In the genomic region with DNA sequence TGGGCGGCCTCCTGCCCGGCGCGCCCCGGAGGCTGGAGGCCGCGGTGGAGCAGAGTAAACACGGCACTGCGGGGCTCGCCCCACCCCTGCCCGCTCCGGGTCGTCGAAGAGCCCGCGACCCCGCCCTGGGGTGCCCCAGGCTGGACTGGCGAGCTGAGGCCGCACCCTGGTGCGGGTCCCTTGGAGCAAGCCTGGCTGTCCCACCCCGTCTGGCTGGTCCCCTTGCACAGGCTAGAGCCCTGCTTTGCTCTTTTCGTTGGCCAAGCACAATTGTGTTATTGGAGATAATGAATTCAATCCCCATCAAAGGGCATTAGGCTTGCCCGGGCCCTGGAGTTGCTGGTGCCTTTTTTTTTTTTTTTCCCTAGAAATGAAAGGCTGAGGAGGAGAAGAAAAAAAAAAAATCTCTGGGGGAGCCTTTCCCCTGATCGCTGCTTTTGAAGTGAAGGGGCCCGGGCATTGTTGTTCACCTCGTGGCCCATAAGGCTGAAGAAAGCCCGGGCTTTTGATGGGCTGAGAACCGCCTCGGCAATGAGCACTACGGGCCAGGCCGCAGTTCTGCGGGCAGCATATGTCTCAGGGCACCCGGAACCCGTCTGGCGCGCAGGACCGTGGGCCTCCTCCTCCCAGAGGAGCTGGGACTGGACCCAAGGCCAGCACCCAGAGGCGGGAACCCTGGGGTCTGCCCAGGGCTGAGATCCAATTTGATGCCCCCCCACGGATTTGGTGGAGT, we compare ENCODE assay signal across 9 mouse cellular contexts. TPM values are rescaled to one million over a fixed set of nuclear protein-coding genes. Genes with fewer than 3 reads are reported as not detected.
DNase-seq lines count a peak whose midpoint lies in the region; ATAC-seq and TF ChIP-seq lines count a peak whose summit lies in the region.
"Had no signal": no experiment of that assay in that cellular context is flagged by ENCODE, and none has a peak within 500 bp of the region (broad histone marks: within the 10 kb centered on the region; RNA-seq: fewer than 3 reads in every experiment).

No protein-coding gene starts in this region.

- H3K9me3 ChIP-seq in ES-E14 (ENCODE audit: control insufficient read depth, insufficient read depth, low read depth, low read length) = no peaks in the 10 kb centered on the region
- H3K9me3 ChIP-seq in embryonic facial prominence, embryonic 12.5 days = no peaks in the 10 kb centered on the region
- no peaks in the 10 kb centered on the region for H3K9me3 ChIP-seq in limb, embryonic 10.5 days (replicated peaks)
- no peaks in the 10 kb centered on the region for H3K9me3 ChIP-seq in midbrain, embryonic 11.5 days (ENCODE audit: control insufficient read depth, low read length)

- in situ Hi-C loops in ES-E14 (cut with MboI; ENCODE audit: low sequenced_read_pairs in 2 of 2, unreplicated experiment in 2 of 2) = loop anchor here (5.0 kb wide), 2 partner anchors 843 to 998 kb away; partner anchors contain the start of genes Nkx2-1 (in 1 of the 2) and Pax9 (in 1 of the 2)

- DNase-seq in ES-E14 (ENCODE audit: low read depth, low spot score) = no peak
- DNase-seq in limb, embryonic 10.5 days (ENCODE audit: low spot score) = peak; percentile 50
- peak; percentile 96 for DNase-seq in midbrain, embryonic 11.5 days (ENCODE audit: low spot score, missing footprints)
- no peak for DNase-seq in left cerebral cortex, adult 11 months (ENCODE audit: low spot score)
- no peak for DNase-seq in adrenal gland, adult 8-10 months
- no peak for DNase-seq in right cerebral cortex, postnatal 36 days (ENCODE audit: low spot score in 2 of 2)
- DNase-seq in ovary, postnatal 14 days (ENCODE audit: low spot score) = no peak

- H3K36me3 ChIP-seq in ES-E14 (ENCODE audit: control insufficient read depth, insufficient read depth, low read length, poor library complexity, severe bottlenecking) = no peaks in the 10 kb centered on the region
- H3K36me3 ChIP-seq in embryonic facial prominence, embryonic 12.5 days = no peaks in the 10 kb centered on the region
- no peaks in the 10 kb centered on the region for H3K36me3 ChIP-seq in limb, embryonic 10.5 days
- no peaks in the 10 kb centered on the region for H3K36me3 ChIP-seq in midbrain, embryonic 11.5 days (ENCODE audit: control insufficient read depth, insufficient read depth, low read length)

- H3K4me1 ChIP-seq in ES-E14 (ENCODE audit: control insufficient read depth in 2 of 2, insufficient read depth in 2 of 2, low read length in 2 of 2, poor library complexity in 1 of 2) = peaks cover 0 to 3% of the 10 kb centered on the region in 2 experiments; a peak in 1 of 4 replicates
- peaks cover 13% of the 10 kb centered on the region; the same call in 1 of the 2 replicates for H3K4me1 ChIP-seq in embryonic facial prominence, embryonic 12.5 days
- H3K4me1 ChIP-seq in limb, embryonic 10.5 days = peaks cover 26% of the 10 kb centered on the region
- peaks cover 30% of the 10 kb centered on the region for H3K4me1 ChIP-seq in midbrain, embryonic 11.5 days (ENCODE audit: control insufficient read depth, insufficient read depth, low read length)

- ATAC-seq in embryonic facial prominence, embryonic 12.5 days (ENCODE audit: insufficient number of reproducible peaks, insufficient read depth, low FRiP score, low TSS enrichment) = peak; percentile 62; the same call in 1 of the 2 replicates
- peak; percentile 89 for ATAC-seq in midbrain, embryonic 11.5 days (ENCODE audit: low FRiP score)

- H3K4me2 ChIP-seq in embryonic facial prominence, embryonic 12.5 days (replicated peaks) = peak overlapping the region; percentile 15; the same call in 1 of the 2 replicates
- peak overlapping the region; percentile 53 for H3K4me2 ChIP-seq in midbrain, embryonic 11.5 days

- H3K4me3 ChIP-seq in ES-E14 (ENCODE audit: insufficient read depth in 1 of 2, low read depth in 1 of 2, low read length in 2 of 2, poor library complexity in 1 of 2, severe bottlenecking in 1 of 2) = peak overlapping the region; percentile 26 to 56; a peak in 3 of 4 replicates
- H3K4me3 ChIP-seq in embryonic facial prominence, embryonic 12.5 days = peak overlapping the region; percentile 9; the same call in 1 of the 2 replicates
- H3K4me3 ChIP-seq in limb, embryonic 10.5 days = peak overlapping the region; percentile 37
- H3K4me3 ChIP-seq in midbrain, embryonic 11.5 days (ENCODE audit: low read depth, low read length) = peak overlapping the region; percentile 27

- H3K9ac ChIP-seq in ES-E14 (ENCODE audit: insufficient read depth, low read depth, low read length, poor library complexity, severe bottlenecking) = no peak overlapping the region
- no peak overlapping the region for H3K9ac ChIP-seq in embryonic facial prominence, embryonic 12.5 days
- peak overlapping the region; percentile 54; the same call in 1 of the 2 replicates for H3K9ac ChIP-seq in midbrain, embryonic 11.5 days (ENCODE audit: low read length)

- 2% methylated on average over 39 of the region's 39 CpGs for WGBS in embryonic facial prominence, embryonic 12.5 days
- under 1% methylated on average over 39 of the region's 39 CpGs for WGBS in limb, embryonic 10.5 days
- WGBS in midbrain, embryonic 11.5 days = under 1% methylated on average over 39 of the region's 39 CpGs

- H3K27ac ChIP-seq in ES-E14 (ENCODE audit: insufficient read depth, low read depth, low read length, poor library complexity, severe bottlenecking) = no peak overlapping the region
- H3K27ac ChIP-seq in embryonic facial prominence, embryonic 12.5 days = no peak overlapping the region
- peak overlapping the region; percentile 44 for H3K27ac ChIP-seq in limb, embryonic 10.5 days
- H3K27ac ChIP-seq in midbrain, embryonic 11.5 days (ENCODE audit: low read depth, low read length) = peak overlapping the region; percentile 84

- peaks cover 72% of the 10 kb centered on the region for H3K27me3 ChIP-seq in embryonic facial prominence, embryonic 12.5 days
- H3K27me3 ChIP-seq in limb, embryonic 10.5 days (ENCODE audit: low read depth, poor library complexity, severe bottlenecking) = peaks cover 98% of the 10 kb centered on the region
- peaks cover 66% of the 10 kb centered on the region for H3K27me3 ChIP-seq in midbrain, embryonic 11.5 days (ENCODE audit: control insufficient read depth, insufficient read depth, low read length)

TF ChIP-seq in ES-E14, 5 proteins besides CTCF, POLR2A, EP300 and RAD21:
- 0 out of 2 replicates have a peak, but pooled peaks have one; percentile 3 for TF ChIP-seq ZNF384 (IDR thresholded peaks at IDR 0.05; ENCODE audit: low read depth, low read length)
- no peak for TF ChIP-seq HCFC1 (IDR thresholded peaks at IDR 0.05; ENCODE audit: borderline replicate concordance, insufficient read depth, low read length)
TF ChIP-seq in ES-E14: peak in this region for 1.

RNA-seq across cellular contexts. Expression of gene Foxa1, which starts 11.7 kb away (rescaled TPM):
- 0.16 and 0.36 TPM in 2 replicates for total RNA-seq in ES-E14 (2012; rRNA removed)
- 0.90 and 1.7 TPM in 2 replicates for polyA plus RNA-seq in embryonic facial prominence, embryonic 12.5 days (2016; fragmentation: Nextera tagmentation; extraction: Ambion mirVana)
- 0.08 TPM in 1 of 2 replicates, not detected in the other for polyA plus RNA-seq in limb, embryonic 10.5 days (2016; fragmentation: Nextera tagmentation; extraction: Ambion mirVana)
- polyA plus RNA-seq in midbrain, embryonic 11.5 days (2014; fragmentation: Nextera tagmentation; extraction: Ambion mirVana) = 6.8 and 10.5 TPM in 2 replicates
- not detected for total RNA-seq in adrenal gland, adult 8-10 months (2022)
- total RNA-seq: neutrophil, adult 5-6 weeks had no signal

RNA-seq across cellular contexts. Expression of gene Ttc6, which starts 28.9 kb away (rescaled TPM):
- 0.11 and 0.18 TPM in 2 replicates for total RNA-seq in ES-E14 (2012; rRNA removed)
- polyA plus RNA-seq in embryonic facial prominence, embryonic 12.5 days (2016; fragmentation: Nextera tagmentation; extraction: Ambion mirVana) = 0.79 and 1.1 TPM in 2 replicates
- polyA plus RNA-seq in limb, embryonic 10.5 days (2016; fragmentation: Nextera tagmentation; extraction: Ambion mirVana) = 0.04 and 0.05 TPM in 2 replicates
- 2.6 and 2.9 TPM in 2 replicates for polyA plus RNA-seq in midbrain, embryonic 11.5 days (2014; fragmentation: Nextera tagmentation; extraction: Ambion mirVana)
- total RNA-seq in adrenal gland, adult 8-10 months (2022) = not detected
- total RNA-seq: neutrophil, adult 5-6 weeks had no signal

Comparison
In these comparisons a context has a peak if more than half of its experiments do, and no peak if none do; other contexts are left out.
1. DNase-seq: peak in limb, embryonic 10.5 days (single experiment) and midbrain, embryonic 11.5 days (single experiment); none in ES-E14 (single experiment), left cerebral cortex, adult 11 months (single experiment), adrenal gland, adult 8-10 months (single experiment), right cerebral cortex, postnatal 36 days (0 of 2) and ovary, postnatal 14 days (single experiment).
2. H3K27ac ChIP-seq: peak in limb, embryonic 10.5 days (single experiment) and midbrain, embryonic 11.5 days (single experiment); none in ES-E14 (single experiment) and embryonic facial prominence, embryonic 12.5 days (single experiment).
3. Peak in every context shown above with its lines, with median percentiles within 50 percentile points of each other: H3K4me3 ChIP-seq.